Mouse (Mus musculus): ENCODE data around the gene Col19a1.

DNA sequence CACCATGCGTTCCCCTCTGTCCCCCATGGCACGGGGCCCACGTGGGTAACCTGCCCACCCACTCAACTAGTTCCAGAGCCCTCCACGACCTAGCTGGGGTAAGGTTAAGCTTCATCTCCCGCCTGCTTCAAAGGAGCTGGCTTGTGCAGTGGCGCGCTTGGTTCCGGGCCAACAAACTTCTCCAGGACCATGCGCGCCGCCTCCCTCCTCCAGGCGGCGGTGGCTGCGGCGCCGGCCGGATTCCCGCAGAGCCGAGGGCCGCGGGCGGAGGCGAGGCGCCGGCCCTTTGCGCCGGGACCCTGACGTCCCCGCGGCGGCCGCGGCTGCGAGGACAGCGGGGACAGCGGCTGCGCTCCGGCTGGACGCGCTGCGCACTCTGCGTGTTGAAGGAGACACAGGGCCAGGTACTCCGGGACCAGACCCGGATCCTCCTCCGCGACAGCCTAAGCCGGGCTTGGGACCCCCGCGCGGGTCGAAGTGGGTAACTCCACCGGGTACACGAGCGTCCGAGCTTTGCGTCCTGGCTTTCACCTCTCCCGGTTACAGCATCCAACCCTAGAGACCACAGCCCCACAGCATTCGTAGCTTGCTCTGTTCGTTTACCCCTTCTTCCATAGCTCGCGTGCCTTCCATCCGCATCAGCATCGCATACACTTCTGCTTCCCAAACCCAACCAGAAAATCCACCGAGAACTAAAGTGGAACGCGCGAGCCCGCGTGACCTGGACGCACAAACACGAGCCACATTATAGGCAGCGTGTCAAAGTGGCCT lies 717 bp downstream of the Col19a1 start:
- TF ChIP-seq CTCF (IDR thresholded peaks at IDR 0.05; ENCODE audit: insufficient read depth, low read length) (no peak), POLR2A (IDR thresholded peaks at IDR 0.05; ENCODE audit: borderline replicate concordance, extremely low read depth, low read depth, low read length) (no peak)

Measured in lung, adult 2 months (tissue).